Comparison of ENCODE assay signal across 19 mouse cellular contexts in the genomic region with DNA sequence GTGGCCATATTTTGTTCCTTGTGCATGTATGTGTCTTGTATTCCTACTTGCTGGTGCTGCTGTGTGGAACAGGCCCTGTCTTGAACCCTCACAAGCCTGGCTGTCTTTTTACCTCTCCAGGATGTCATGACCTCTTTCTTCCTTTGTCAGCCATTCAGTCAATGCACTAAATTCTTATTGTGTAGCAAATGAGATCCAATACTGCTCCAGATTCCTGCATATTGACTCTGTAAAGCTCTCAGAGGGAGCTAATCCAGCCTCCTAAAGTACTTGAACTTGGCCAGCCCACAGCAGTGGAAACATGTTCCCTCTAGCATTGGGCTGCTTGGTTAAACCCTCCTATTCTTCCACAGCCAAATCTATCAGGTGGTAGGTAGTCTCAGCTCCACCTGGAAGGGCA.
"Had no signal": no experiment of that assay in that cellular context is flagged by ENCODE, and none has a peak within 500 bp of the region (broad histone marks: within the 10 kb centered on the region; RNA-seq: fewer than 3 reads in every experiment).

No protein-coding gene starts in this region.

- H3K36me3 ChIP-seq: lung, embryonic 15.5 days; midbrain, embryonic 10.5 days; midbrain, embryonic 12.5 days; neural tube, embryonic 13.5 days; neural tube, embryonic 15.5 days had no signal

- DNase-seq: liver, postnatal 0 days; lung, adult 2 months; lung, postnatal 14 days; lung, postnatal 36 days; midbrain, embryonic 14.5 days; right cerebral cortex, postnatal 25 days; right cerebral cortex, postnatal 4 days; spleen, adult 18-20 months; thymus, adult 18-20 months; thymus, postnatal 14 days; thymus, postnatal 36 days had no signal

- ATAC-seq: lung, postnatal 0 days; midbrain, embryonic 16.5 days had no signal

- H3K27me3 ChIP-seq: lung, embryonic 15.5 days; midbrain, embryonic 12.5 days; neural tube, embryonic 13.5 days had no signal

- H3K4me2 ChIP-seq: lung, embryonic 15.5 days; midbrain, embryonic 12.5 days; neural tube, embryonic 13.5 days; neural tube, embryonic 15.5 days had no signal

- H3K9ac ChIP-seq: liver, postnatal 0 days; lung, embryonic 15.5 days; midbrain, embryonic 12.5 days; neural tube, embryonic 13.5 days; neural tube, embryonic 15.5 days had no signal

- H3K4me3 ChIP-seq: lung, embryonic 15.5 days; midbrain, embryonic 10.5 days; midbrain, embryonic 12.5 days; myocyte; neural tube, embryonic 13.5 days; neural tube, embryonic 15.5 days had no signal

- H3K4me1 ChIP-seq: lung, embryonic 15.5 days; midbrain, embryonic 12.5 days; neural tube, embryonic 13.5 days; neural tube, embryonic 15.5 days had no signal

- H3K9me3 ChIP-seq: lung, embryonic 15.5 days; midbrain, embryonic 10.5 days; midbrain, embryonic 12.5 days; neural tube, embryonic 13.5 days; neural tube, embryonic 15.5 days had no signal

- H3K27ac ChIP-seq: lung, embryonic 15.5 days; midbrain, embryonic 10.5 days; midbrain, embryonic 12.5 days; neural tube, embryonic 13.5 days; neural tube, embryonic 15.5 days had no signal
